ENCODE assay signal across 8 mouse cellular contexts in the genomic region with DNA sequence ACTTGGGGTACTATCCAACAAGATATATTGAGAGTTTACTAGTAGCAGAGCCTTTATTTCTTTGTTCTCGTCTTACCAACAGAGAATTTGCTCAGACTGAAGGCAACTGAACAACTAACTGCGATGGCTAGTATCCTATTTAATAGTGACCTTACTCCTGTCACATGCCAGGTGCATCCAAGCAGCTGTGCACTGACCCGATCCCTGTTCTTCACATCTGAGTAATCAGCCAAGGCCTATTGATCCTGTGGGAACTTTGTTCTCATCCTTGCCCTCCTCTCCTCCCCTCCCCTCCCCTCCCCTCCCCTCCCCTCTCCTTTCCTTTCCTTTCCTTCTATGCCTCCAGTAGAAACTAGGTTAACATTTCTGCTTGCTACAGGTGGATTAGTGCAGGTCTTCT. TPM values are rescaled to one million over a fixed set of nuclear protein-coding genes. Genes with fewer than 3 reads are reported as not detected.
DNase-seq lines count a peak whose midpoint lies in the region; ATAC-seq lines count a peak whose summit lies in the region.

No protein-coding gene starts in this region.

- H3K4me2 ChIP-seq in limb, embryonic 15.5 days = 0 out of 2 replicates have a peak overlapping the region, but pooled peaks have one; percentile 10
- peak overlapping the region; percentile 62 for H3K4me2 ChIP-seq in neural tube, embryonic 15.5 days

- H3K36me3 ChIP-seq in heart, embryonic 10.5 days = peaks cover 17% of the 10 kb centered on the region
- peaks cover 27% of the 10 kb centered on the region for H3K36me3 ChIP-seq in megakaryocyte, embryonic 14.5 days (replicated peaks; ENCODE audit: low read length)
- H3K36me3 ChIP-seq in limb, embryonic 15.5 days = peaks cover 6% of the 10 kb centered on the region; the same call in 1 of the 2 replicates
- H3K36me3 ChIP-seq in neural tube, embryonic 15.5 days = peaks cover 14% of the 10 kb centered on the region

- no peaks in the 10 kb centered on the region for H3K27me3 ChIP-seq in heart, embryonic 10.5 days (ENCODE audit: insufficient read depth, poor library complexity, severe bottlenecking)
- no peaks in the 10 kb centered on the region for H3K27me3 ChIP-seq in megakaryocyte, embryonic 14.5 days (replicated peaks)
- H3K27me3 ChIP-seq in limb, embryonic 15.5 days = no peaks in the 10 kb centered on the region
- no peaks in the 10 kb centered on the region for H3K27me3 ChIP-seq in neural tube, embryonic 15.5 days (replicated peaks)

- H3K4me3 ChIP-seq in heart, embryonic 10.5 days = peak overlapping the region; percentile 75; the same call in 1 of the 2 replicates
- peak overlapping the region; percentile 62 for H3K4me3 ChIP-seq in megakaryocyte, embryonic 14.5 days (replicated peaks)
- no peak overlapping the region for H3K4me3 ChIP-seq in limb, embryonic 15.5 days
- H3K4me3 ChIP-seq in neural tube, embryonic 15.5 days (replicated peaks) = 0 out of 2 replicates have a peak overlapping the region, but pooled peaks have one; percentile 10

- no peak overlapping the region for H3K27ac ChIP-seq in heart, embryonic 10.5 days
- no peak overlapping the region for H3K27ac ChIP-seq in limb, embryonic 15.5 days
- no peak overlapping the region for H3K27ac ChIP-seq in neural tube, embryonic 15.5 days (replicated peaks)

- H3K9me3 ChIP-seq in heart, embryonic 10.5 days = no peaks in the 10 kb centered on the region
- no peaks in the 10 kb centered on the region for H3K9me3 ChIP-seq in megakaryocyte, embryonic 14.5 days
- H3K9me3 ChIP-seq in limb, embryonic 15.5 days = no peaks in the 10 kb centered on the region
- H3K9me3 ChIP-seq in neural tube, embryonic 15.5 days (replicated peaks) = no peaks in the 10 kb centered on the region

- no peak overlapping the region for H3K9ac ChIP-seq in limb, embryonic 15.5 days
- no peak overlapping the region for H3K9ac ChIP-seq in neural tube, embryonic 15.5 days (replicated peaks)

- no peak for DNase-seq in heart, embryonic 10.5 days (ENCODE audit: low spot score)
- no peak for DNase-seq in heart, adult 11 months
- DNase-seq in thymus, postnatal 14 days = no peak
- DNase-seq in frontal cortex, postnatal 14 days (ENCODE audit: low spot score in 2 of 2) = no peak

- H3K4me1 ChIP-seq in heart, embryonic 10.5 days = no peaks in the 10 kb centered on the region
- H3K4me1 ChIP-seq in megakaryocyte, embryonic 14.5 days = peaks cover 16% of the 10 kb centered on the region
- H3K4me1 ChIP-seq in limb, embryonic 15.5 days = 0 out of 2 replicates have a peak, but pooled peaks cover 2% of the 10 kb centered on the region
- peaks cover 13% of the 10 kb centered on the region for H3K4me1 ChIP-seq in neural tube, embryonic 15.5 days

- WGBS in heart, embryonic 10.5 days = 81% methylated on average over 3 of the region's 3 CpGs
- WGBS in limb, embryonic 15.5 days = 91% methylated on average over 3 of the region's 3 CpGs
- WGBS in neural tube, embryonic 15.5 days = 79% methylated on average over 3 of the region's 3 CpGs

- ATAC-seq in megakaryocyte, adult 5-6 weeks (ENCODE audit: poor library complexity, severe bottlenecking) = no peak
- ATAC-seq in limb, embryonic 15.5 days (ENCODE audit: insufficient number of reproducible peaks, low FRiP score, low TSS enrichment, low read depth) = no peak
- no peak for ATAC-seq in neural tube, embryonic 15.5 days (ENCODE audit: low FRiP score)

RNA-seq across cellular contexts. Expression of a gene that starts 1.7 kb away (rescaled TPM):
- polyA plus RNA-seq in heart, embryonic 10.5 days (2016; fragmentation: Nextera tagmentation; extraction: Ambion mirVana) = 19.9 and 22.2 TPM in 2 replicates
- 0.25 TPM in 1 of 2 replicates, not detected in the other for polyA plus RNA-seq in megakaryocyte, embryonic 14.5 days (2012; ENCODE audit: insufficient read depth, low replicate concordance)
- total RNA-seq in megakaryocyte, adult 5-6 weeks (2015) = 6.8 and 8.0 TPM in 2 replicates
- total RNA-seq in megakaryocyte, adult 5-6 weeks (2017) = 8.7 and 9.0 TPM in 2 replicates
- 20.5 and 24.6 TPM in 2 replicates for polyA plus RNA-seq in limb, embryonic 15.5 days (2015; fragmentation: Nextera tagmentation; extraction: Ambion mirVana)
- polyA plus RNA-seq in neural tube, embryonic 15.5 days (2015; fragmentation: Nextera tagmentation; extraction: Ambion mirVana) = 53.7 and 61.5 TPM in 2 replicates

Comparison
In these comparisons a context has a peak if more than half of its experiments do, and no peak if none do; other contexts are left out.
1. RNA of a gene that starts 1.7 kb away (polyA plus RNA-seq): 53.7 to 61.5 TPM in neural tube, embryonic 15.5 days, 20.5 to 24.6 TPM in limb, embryonic 15.5 days and 19.9 to 22.2 TPM in heart, embryonic 10.5 days; 0.25 TPM in megakaryocyte, embryonic 14.5 days; every median in the first group is over 10 times any median in the second.